Mouse (Mus musculus) kidney, adult 18-20 months (tissue): Measurements from ENCODE around the gene Csrnp3.

Experiments used
- DNase-seq: peaks from one replicate; pipeline ENCODE4 v3.0.0; 2021

Csrnp3 gene

GRCm38 (mm10) chr2:66024837-66025236 lies 179.3 kb downstream of the Csrnp3 start:
- no peak for DNase-seq

- DNase-seq = no peak
Observed at GRCm38 (mm10) chr2:66028812-66029211, 183.2 kb downstream of the Csrnp3 start.

GRCm38 (mm10) chr2:66034907-66035679 lies 189.5 kb downstream of the Csrnp3 start:
- no peak for DNase-seq

GRCm38 (mm10) chr2:66040611-66041010 lies 195.0 kb downstream of the Csrnp3 start:
- DNase-seq = no peak

GRCm38 (mm10) chr2:66041203-66041916 lies 195.8 kb downstream of the Csrnp3 start:
- DNase-seq = no peak

GRCm38 (mm10) chr2:66041917-66042419 lies 196.4 kb downstream of the Csrnp3 start:
- peak; percentile 42 for DNase-seq

GRCm38 (mm10) chr2:66043441-66044404 lies 198.2 kb downstream of the Csrnp3 start:
- DNase-seq = no peak

GRCm38 (mm10) chr2:66044405-66045089 lies 199.0 kb downstream of the Csrnp3 start:
- no peak for DNase-seq

- DNase-seq = no peak
Observed at GRCm38 (mm10) chr2:66063291-66063690, 217.7 kb downstream of the Csrnp3 start.

- no peak for DNase-seq
Observed at GRCm38 (mm10) chr2:66069454-66069853, 223.9 kb downstream of the Csrnp3 start.

- DNase-seq = no peak
Observed at GRCm38 (mm10) chr2:66080731-66081130, 235.2 kb downstream of the Csrnp3 start.
